Mouse (Mus musculus) Muller cell, postnatal 12 days (primary cell): ENCODE results near the gene Mmd.
"Not testable (repeated sequence)": the region's sequence is repeated elsewhere in the genome, so short reads cannot be mapped to it uniquely, and the experiment has no call there.

ENCODE experiments used
- DNase-seq: peaks from one replicate; pipeline ENCODE4 v3.0.0-alpha.2; 2015; ENCODE audit errors: inconsistent ontology term

The Mmd gene

DNA sequence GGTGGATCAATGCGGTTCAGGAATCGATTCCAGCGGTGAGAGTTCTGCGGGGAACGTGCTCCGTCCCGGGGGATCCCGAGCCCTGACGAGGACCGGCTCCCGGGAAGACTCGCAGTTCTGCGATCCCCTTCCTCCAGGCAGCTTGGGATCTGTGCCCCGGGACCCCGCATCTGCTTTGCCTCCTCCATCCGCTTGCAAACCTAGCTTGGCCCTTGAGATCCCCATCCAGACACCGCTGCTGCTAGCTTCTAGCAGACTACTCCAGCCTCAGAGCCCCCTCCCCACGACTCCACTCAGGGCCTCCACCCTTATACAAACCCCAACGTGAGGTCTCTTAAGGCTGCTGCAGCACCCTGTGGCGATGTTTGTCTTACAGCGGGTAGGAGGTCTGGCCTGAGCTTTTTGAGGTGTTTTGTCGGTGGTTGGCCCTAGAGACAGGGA lies 465 bp downstream of the Mmd start:
- no peak for DNase-seq

- DNase-seq: no peak
These were observed 933 bp downstream of the Mmd start for GRCm38 (mm10) chr11:90250189-90250588.

DNA sequence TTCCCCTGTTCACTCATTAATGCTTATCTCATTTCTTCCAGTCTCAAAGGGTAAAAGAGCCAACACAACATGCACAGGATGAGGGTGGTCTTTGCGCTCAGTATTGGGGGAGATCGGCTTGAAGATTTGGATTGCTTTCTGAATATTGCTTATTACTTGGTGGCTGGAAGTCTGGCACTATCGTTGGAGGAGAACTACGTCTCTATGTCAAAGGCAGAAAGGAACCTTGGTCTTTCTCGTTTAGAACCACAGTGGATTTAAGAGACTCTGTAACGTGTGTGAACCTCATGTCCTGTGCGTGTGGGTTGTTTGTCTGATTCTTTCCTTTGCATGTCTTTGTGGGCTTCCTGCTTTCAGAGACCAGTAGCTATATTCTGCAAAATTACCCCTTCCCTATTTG lies 1.5 kb downstream of the Mmd start:
- DNase-seq: no peak

DNA sequence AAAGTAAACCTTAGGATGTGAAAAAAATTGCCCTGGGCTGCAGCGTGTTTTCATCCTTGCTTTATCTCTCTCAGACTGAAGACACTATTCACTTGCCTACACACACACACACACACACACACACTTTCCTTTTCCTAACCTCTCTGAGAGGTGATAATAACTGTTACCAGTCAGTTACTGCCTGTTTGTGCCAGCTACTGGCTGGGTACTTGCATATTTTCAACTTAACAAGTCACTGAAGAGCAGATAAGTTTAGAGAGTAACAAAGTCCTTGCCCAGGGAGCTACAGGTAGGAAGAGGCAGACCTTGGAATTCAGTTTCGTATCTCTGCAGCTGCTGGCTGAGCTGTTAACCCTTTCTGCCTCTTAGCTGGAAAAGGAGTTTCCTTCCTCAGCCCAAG lies 2.7 kb downstream of the Mmd start:
- no peak for DNase-seq

- DNase-seq: no peak
These were observed 3.1 kb downstream of the Mmd start for GRCm38 (mm10) chr11:90252366-90252765.

GRCm38 (mm10) chr11:90254536-90254935 lies 5.3 kb downstream of the Mmd start:
- DNase-seq: no peak

DNA sequence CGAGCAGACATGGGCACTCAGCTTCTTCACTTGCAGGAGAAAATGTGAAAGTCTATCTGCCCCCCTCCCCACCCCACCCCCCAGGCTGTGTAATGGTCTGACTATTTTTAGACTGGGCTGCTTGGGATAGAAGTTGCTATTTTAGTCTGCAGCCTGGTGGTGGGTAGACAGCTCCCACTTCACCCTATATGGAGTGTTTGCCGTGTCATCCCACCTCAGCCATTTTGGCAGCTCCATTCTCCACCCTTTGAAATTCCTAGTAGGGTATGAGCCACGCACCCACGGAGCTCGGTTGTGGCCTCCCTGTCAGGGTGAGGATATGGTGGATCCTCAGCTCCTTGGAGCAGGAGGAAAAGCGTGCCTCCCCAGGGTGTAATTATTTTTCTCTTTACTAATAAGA lies 6.4 kb downstream of the Mmd start:
- DNase-seq: no peak

GRCm38 (mm10) chr11:90256833-90257525 lies 7.7 kb downstream of the Mmd start:
- no peak for DNase-seq

DNA sequence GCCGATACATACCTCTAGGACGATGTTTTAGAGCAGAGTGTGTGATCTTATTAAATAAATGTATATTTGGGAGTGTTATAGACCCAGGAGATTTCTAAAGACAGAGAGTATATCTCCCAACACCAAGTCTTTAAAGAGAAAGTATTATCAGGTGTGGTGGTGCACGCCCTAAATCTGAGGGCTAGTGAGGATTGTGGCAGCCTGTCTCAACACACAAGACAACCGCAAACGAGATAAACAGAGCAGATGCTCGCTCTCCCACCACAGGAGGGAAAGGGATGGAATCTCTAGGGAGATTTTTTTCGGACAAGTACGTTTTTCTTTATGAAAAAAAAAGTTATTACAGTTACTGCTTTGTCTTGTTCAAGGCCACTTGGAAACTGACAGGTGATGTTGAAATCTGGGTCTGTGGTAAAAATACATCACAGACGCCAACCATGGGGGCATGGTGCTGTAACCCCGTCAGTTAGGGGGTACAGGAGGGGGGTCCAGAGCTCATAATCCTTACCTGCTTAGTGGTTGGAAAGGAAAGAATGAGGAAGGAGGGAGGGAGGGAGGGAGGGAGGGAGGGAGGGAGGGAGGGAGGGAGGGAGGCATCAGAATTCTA lies 9.2 kb downstream of the Mmd start:
- no peak for DNase-seq

GRCm38 (mm10) chr11:90259071-90259470 lies 9.8 kb downstream of the Mmd start:
- DNase-seq: peak; percentile 85

DNA sequence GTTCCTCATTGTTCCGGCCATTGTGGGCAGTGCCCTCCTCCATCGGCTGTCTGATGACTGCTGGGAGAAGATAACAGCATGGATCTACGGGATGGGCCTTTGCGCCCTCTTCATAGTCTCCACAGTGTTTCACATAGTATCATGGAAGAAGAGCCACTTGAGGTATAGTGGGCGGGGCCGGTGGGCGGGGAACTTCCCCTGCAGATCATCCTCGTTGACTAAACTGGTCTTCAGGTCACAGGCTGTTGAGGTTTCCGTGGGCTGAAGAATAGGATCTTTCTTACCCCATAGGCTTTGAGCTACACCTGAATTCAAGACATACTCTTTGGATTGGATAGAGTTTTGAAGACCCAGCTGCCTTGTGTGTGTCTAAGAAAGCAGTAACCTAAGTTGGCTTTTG lies 10.6 kb downstream of the Mmd start:
- no peak for DNase-seq

GRCm38 (mm10) chr11:90264180-90264579 lies 14.9 kb downstream of the Mmd start:
- no peak for DNase-seq

GRCm38 (mm10) chr11:90265581-90265980 lies 16.3 kb downstream of the Mmd start:
- no peak for DNase-seq

- no peak for DNase-seq
These were observed 19.7 kb downstream of the Mmd start for GRCm38 (mm10) chr11:90268934-90269333.

DNA sequence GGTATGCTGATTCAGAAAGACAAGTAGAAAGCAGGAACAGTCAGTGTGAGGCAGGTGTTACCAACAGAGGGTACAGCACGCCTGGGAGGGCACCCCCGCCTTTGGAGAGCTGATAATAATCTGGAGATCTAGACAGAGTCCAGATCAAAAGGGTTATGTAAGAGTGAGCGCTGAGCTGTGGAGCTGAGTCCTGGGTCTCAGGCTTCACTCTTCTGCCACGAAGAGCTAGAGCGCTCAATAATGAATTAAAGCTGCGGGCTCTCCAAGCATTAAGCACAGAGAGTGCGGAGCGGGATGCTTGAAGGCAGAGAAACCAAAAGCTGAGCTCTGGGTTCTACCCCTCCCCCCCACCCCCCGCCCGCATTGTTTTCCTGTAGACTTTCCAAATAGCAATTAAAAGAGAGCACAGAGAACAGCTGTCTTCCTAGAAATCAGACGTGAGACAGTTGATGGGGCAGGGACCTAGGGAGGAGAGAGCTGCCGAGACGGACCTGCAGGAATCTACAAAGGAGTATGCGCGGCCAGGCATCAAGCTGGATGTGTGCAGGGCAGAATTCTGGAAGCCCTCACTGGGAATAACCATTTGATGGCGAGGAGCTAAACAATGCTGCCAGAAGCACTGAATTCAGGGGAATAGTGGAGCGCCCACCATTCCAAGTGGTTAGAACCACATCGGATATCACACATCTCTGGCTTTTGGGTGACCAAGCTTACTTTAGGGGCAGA lies 20.3 kb downstream of the Mmd start:
- DNase-seq: peak; percentile 46

DNA sequence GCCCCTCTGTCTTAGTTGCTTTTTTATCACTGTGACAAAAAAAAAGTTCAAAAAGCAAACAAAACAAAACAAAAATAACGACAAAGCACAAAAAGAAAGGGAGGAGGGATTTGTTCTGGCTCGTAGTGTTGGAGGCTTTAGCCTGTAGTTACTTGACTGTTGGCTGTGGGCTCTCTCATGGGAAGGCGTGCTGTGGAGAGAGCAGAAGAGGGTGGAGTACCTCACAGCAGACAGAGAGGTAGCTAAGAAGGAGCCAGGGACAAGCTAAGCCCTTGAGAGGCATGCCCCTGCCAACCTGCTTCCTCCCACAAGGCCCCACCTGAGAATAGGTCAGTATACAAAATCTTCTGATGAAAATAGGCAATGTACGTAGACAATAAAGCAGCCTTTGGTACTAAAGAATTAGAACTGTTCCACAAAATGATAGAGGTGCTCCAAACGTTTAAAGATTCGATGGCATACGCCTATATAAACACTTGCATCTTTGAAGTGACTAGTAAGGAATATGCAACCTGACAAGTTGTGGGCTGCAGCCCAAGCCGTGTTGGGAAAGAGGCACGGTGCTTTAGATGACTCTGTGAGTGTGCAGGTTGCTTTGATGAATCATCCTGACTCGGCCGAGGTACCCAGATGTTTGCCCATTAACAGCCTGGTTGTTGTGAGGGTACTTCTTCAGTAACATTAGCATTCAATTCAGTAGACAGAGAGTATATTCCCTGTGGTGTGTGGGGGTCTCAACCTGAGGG lies 21.0 kb downstream of the Mmd start:
- DNase-seq: no peak

DNA sequence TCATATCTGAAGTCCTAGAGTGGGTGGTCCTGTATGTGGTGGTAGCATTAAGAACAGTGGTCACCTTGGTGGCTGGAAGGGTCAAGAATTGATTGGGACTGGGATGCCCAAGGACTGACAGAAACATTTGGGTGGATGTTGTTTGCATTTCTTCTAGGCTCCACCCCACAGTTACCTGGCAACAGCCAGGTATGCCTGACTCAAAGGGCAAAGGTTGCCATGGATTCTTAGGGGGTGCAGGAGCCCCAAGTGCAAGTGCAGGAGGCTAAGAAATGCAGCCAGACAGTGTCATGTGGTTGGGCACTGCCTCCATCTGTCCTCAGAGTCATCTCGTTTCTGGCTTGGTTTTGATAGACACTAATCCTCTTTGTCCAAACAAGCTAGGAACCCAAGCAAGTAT lies 24.9 kb downstream of the Mmd start:
- no peak for DNase-seq

- DNase-seq: peak; percentile 73
These were observed 26.4 kb downstream of the Mmd start for GRCm38 (mm10) chr11:90275663-90276062.

- no peak for DNase-seq
These were observed 26.9 kb downstream of the Mmd start for GRCm38 (mm10) chr11:90276150-90276549.

GRCm38 (mm10) chr11:90276561-90276960 lies 27.3 kb downstream of the Mmd start:
- DNase-seq: no peak

GRCm38 (mm10) chr11:90280069-90280468 lies 30.8 kb downstream of the Mmd start:
- DNase-seq: no peak

- not testable (repeated sequence) for DNase-seq
These were observed 32.7 kb downstream of the Mmd start for GRCm38 (mm10) chr11:90281943-90282342.
